Mouse (Mus musculus) layer of hippocampus, adult 6 months (tissue): Measurements from ENCODE around the gene Dppa5a. TPM values are rescaled to one million over a fixed set of nuclear protein-coding genes. Genes with fewer than 3 reads are reported as not detected.

Experiments used
- long read RNA-seq, 2 experiments: library from polyadenylated mRNA; unstranded; transcript quantifications; one replicate each; pipeline ENCODE4 v2.0.0; 2019 to 2020
- polyA plus RNA-seq: library from polyadenylated mRNA; unstranded; fragments of <200 nt; fragmentation: Nextera tagmentation; gene quantifications from 2 replicates; pipeline ENCODE4 v1.2.3, GENCODE M21; 2021

Gene Dppa5a
- not detected in 2 replicates for polyA plus RNA-seq
- long read RNA-seq, experiment 1, result 0 reads
- long read RNA-seq, experiment 2, result 0 reads

DNA sequence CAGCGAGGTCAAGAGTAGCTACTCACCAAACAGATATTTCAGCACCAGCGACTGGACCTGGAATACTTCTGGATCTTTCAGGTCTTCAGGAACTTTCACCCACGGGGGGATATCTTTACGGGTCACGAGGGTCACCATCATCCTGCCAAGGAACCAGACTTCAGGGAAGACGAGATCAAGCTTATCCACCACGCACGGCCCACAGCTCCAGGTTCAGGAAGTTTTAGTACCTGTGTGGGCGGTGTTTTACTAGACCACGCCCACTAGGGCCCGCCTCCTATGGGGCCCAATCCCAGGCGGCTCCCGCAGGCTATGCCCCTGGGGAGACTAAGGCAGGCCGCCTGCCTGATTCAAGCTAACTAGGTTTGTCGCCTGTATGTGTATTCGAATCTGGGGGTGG lies at the start of gene Dppa5a:
TSS of gene Dppa5a (minus strand) at position 219 of the 400 bp plus-strand sequence.

GRCm38 (mm10) chr9:78395630-78396351 lies 27.8 kb upstream of the Dppa5a start, which contains the start of gene Ddx43:
Gene Ddx43, plus strand, starts transcription at chr9:78395777.

DNA sequence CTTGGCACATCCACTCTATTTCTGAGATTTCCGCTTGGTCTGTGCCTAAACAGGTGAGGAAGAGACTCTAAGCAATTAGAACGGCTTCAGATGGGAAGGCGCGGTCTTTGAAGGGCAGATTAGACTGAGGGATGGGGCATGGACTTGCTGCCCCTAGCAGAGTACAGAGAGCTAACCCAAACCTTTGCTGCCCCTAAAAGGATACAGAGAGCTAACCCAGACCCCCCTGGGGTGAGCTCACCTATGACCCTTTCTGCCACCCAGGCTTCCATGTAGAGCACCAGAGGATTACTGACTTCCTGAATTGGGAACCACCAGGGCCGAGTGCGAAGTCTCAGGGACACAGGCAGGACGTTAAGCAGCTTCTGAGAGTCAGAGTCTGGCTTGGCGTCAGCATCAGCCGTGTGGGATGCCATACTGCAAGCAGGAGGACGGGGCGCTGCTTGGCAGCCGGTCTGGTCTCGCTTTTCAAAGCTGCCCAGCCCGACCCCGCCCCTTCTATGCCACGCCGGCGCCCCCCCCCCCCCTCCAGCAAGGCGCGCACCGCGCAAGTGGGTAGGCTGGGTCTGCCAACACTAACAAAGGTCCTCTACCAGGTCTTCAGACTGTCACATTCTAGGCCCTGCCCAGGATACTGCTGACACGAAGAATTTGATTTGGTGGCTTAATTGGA lies 10.3 kb upstream of the Dppa5a start, which contains the start of gene Ooep:
TSS of gene Ooep (minus strand) at position 613 of the 673 bp plus-strand sequence.

GRCm38 (mm10) chr9:78355611-78356010 lies 12.4 kb downstream of the Dppa5a start, which contains the start of gene Gsta2:
Gene Gsta2, minus strand, starts transcription at chr9:78355788.

DNA sequence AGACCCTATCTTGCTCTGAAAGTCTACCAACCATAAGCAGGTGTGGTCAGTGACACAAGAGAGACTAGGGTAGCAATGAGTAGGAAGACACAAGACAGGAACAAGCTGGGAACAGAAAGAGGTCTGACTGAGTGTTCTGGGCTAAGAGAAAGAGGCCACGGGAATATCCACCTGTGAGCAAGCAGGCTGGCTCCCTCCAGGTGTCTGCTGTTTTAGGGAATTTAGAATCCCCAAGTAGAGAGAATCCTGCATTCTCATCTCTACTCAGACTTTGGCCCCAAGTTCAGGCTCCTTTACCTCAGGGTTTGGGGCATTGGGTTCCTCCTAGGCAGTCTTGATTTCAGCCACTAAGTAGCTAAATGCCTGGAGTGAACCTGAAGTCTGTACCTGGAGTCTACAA lies 40.7 kb downstream of the Dppa5a start, which contains the start of gene Omt2b:
TSS of gene Omt2b (plus strand) at position 301 of the 400 bp plus-strand sequence.

Other genes starting within 250 kb of the Dppa5a start
- gene Gsta4, start 185.4 kb downstream of the Dppa5a start, polyA plus RNA-seq, result 143 and 164 TPM in 2 replicates
- 0.28 TPM in 1 of 2 replicates, not detected in the other for gene Gsta1, start 137.5 kb downstream of the Dppa5a start, polyA plus RNA-seq
- gene Gm3776, start 111.0 kb downstream of the Dppa5a start, polyA plus RNA-seq, result not detected in 2 replicates
- not detected in 2 replicates for gene Gm10639, start 78.3 kb downstream of the Dppa5a start, polyA plus RNA-seq
- not detected in 2 replicates for gene Omt2a, start 53.4 kb downstream of the Dppa5a start, polyA plus RNA-seq
- gene Omt2b, start 40.6 kb downstream of the Dppa5a start, polyA plus RNA-seq, result not detected in 2 replicates
- 0.85 and 0.90 TPM in 2 replicates for gene Gsta2, start 12.4 kb downstream of the Dppa5a start, polyA plus RNA-seq
- 0.06 and 1.3 TPM in 2 replicates for gene Ooep, start 10.5 kb upstream of the Dppa5a start, polyA plus RNA-seq
- gene Ddx43, start 27.6 kb upstream of the Dppa5a start, polyA plus RNA-seq, result not detected in 2 replicates
- gene Cgas, start 75.1 kb upstream of the Dppa5a start, polyA plus RNA-seq, result 0.36 and 0.39 TPM in 2 replicates
- gene Mto1, start 80.0 kb upstream of the Dppa5a start, polyA plus RNA-seq, result 20.3 and 23.0 TPM in 2 replicates
- gene Gm17324, start 80.6 kb upstream of the Dppa5a start, polyA plus RNA-seq, result 1.2 and 1.5 TPM in 2 replicates
- 1,170 and 1,347 TPM in 2 replicates for gene Eef1a1, start 121.0 kb upstream of the Dppa5a start, polyA plus RNA-seq
- 15.8 and 16.7 TPM in 2 replicates for gene Slc17a5, start 219.9 kb upstream of the Dppa5a start, polyA plus RNA-seq
- gene Cd109, start 247.4 kb upstream of the Dppa5a start, polyA plus RNA-seq, result 1.0 and 1.1 TPM in 2 replicates